Mouse (Mus musculus) limb, embryonic 12.5 days (tissue): ENCODE results near the gene Grik3. TPM values are rescaled to one million over a fixed set of nuclear protein-coding genes. Genes with fewer than 3 reads are reported as not detected.

Experiments
- microRNA-seq: library from miRNA; unstranded; fragments of <30 nt; microRNA quantifications from one replicate; pipeline ENCODE4, GENCODE M21; 2017
- polyA plus RNA-seq: library from polyadenylated mRNA; unstranded; fragments of >200 nt; fragmentation: Nextera tagmentation; extraction: Ambion mirVana; gene quantifications from 2 replicates; pipeline ENCODE4 v1.2.1, GENCODE M21; 2016

Gene Grik3
- polyA plus RNA-seq, 1 experiment from 2014 or later, result not detected

Small RNA genes lying within 50 kb of the gene (microRNA-seq; reads per million reads assigned to microRNA genes)
- gene Mir692-2, result not detected
